Mouse (Mus musculus) MEL (cell line): ENCODE data around the gene Gsto2. TPM values are rescaled to one million over a fixed set of nuclear protein-coding genes. Genes with fewer than 3 reads are reported as not detected.

Source experiments
- DNase-seq: peaks from one replicate; pipeline ENCODE4 v3.0.0; 2011; ENCODE audit warnings: low read depth, low spot score
- H3K27ac ChIP-seq: 2 replicates; pipeline ENCODE4 v1.5.1; 2012; ENCODE audit warnings: low read depth, mild to moderate bottlenecking, control low read depth, low read length, moderate library complexity; ENCODE audit not compliant: control insufficient read depth
- H3K27me3 ChIP-seq, 2 experiments: fragments of 150-350 bp in 1 of 2; sonication (generic) in 1 of 2; 2 replicates each; pipeline ENCODE4 v1.6.1; 2012; ENCODE audit warnings: low read length in 2 of 2, mild to moderate bottlenecking in 2 of 2, improper control_type of control experiment in 1 of 2, moderate library complexity in 1 of 2; ENCODE audit not compliant: insufficient read depth in 2 of 2, control insufficient read depth in 1 of 2
- H3K36me3 ChIP-seq, 2 experiments: 2 replicates each; pipeline ENCODE4 v1.6.1; 2012 to 2014; ENCODE audit warnings: low read length in 2 of 2, improper control_type of control experiment in 1 of 2, inconsistent platforms in 1 of 2, mild to moderate bottlenecking in 1 of 2; ENCODE audit not compliant: insufficient read depth in 2 of 2, control insufficient read depth in 1 of 2
- H3K4me1 ChIP-seq, 2 experiments: fragments of 150-350 bp in 1 of 2; sonication (generic) in 1 of 2; 2 replicates each; pipeline ENCODE4 v1.6.1; 2012; ENCODE audit warnings: low read length in 2 of 2, improper control_type of control experiment in 1 of 2, mild to moderate bottlenecking in 1 of 2; ENCODE audit not compliant: insufficient read depth in 2 of 2, control insufficient read depth in 1 of 2
- H3K4me3 ChIP-seq, 2 experiments: fragments of 150-350 bp in 1 of 2; sonication (generic) in 1 of 2; 2 replicates each; pipeline ENCODE4 v1.5.1; 2012; ENCODE audit warnings: low read depth in 2 of 2, low read length in 2 of 2, mild to moderate bottlenecking in 2 of 2, moderate library complexity in 2 of 2, control low read depth in 1 of 2, improper control_type of control experiment in 1 of 2; ENCODE audit not compliant: control insufficient read depth in 1 of 2, insufficient read depth in 1 of 2
- H3K79me2 ChIP-seq: 2 replicates; pipeline ENCODE4 v1.6.1; 2012; ENCODE audit warnings: mild to moderate bottlenecking, low read length, moderate library complexity; ENCODE audit not compliant: control insufficient read depth, poor library complexity, insufficient read depth
- H3K9ac ChIP-seq: 2 replicates; pipeline ENCODE4 v1.6.1; 2012; ENCODE audit warnings: low read depth, mild to moderate bottlenecking, control low read depth, low read length, moderate library complexity; ENCODE audit not compliant: control insufficient read depth, poor library complexity, severe bottlenecking
- H3K9me3 ChIP-seq: fragments of 150-350 bp; sonication (generic); replicated peaks from 2 replicates; pipeline ENCODE4 v1.6.1; 2012; ENCODE audit warnings: mild to moderate bottlenecking, low read length, improper control_type of control experiment, moderate library complexity; ENCODE audit not compliant: insufficient read depth
- BHLHE40 ChIP-seq: IDR thresholded peaks from 2 replicates; pipeline ENCODE4 v1.6.1; 2012; ENCODE audit warnings: low read depth, mild to moderate bottlenecking, inconsistent platforms, low read length, improper control_type of control experiment, borderline replicate concordance
- CHD1 ChIP-seq: IDR thresholded peaks from 2 replicates; pipeline ENCODE4 v1.6.1; 2012; ENCODE audit warnings: low read depth, mild to moderate bottlenecking, inconsistent platforms, low read length, improper control_type of control experiment
- CHD2 ChIP-seq: IDR thresholded peaks from 2 replicates; pipeline ENCODE4 v1.6.1; 2011; ENCODE audit warnings: low read length, improper control_type of control experiment
- CTCF ChIP-seq, 3 experiments: IDR thresholded peaks in 2 of 3; conservative IDR thresholded peaks in 1 of 3; 2 replicates each; pipeline ENCODE4 v1.5.1; 2011 to 2012; ENCODE audit warnings: low read length in 3 of 3, low read depth in 2 of 3, mild to moderate bottlenecking in 2 of 3, improper control_type of control experiment in 1 of 3, inconsistent platforms in 1 of 3, mixed read lengths in 1 of 3, moderate library complexity in 1 of 3; ENCODE audit not compliant: control insufficient read depth in 1 of 3, insufficient read depth in 1 of 3, poor library complexity in 1 of 3, severe bottlenecking in 1 of 3
- ELF1 ChIP-seq: IDR thresholded peaks from 2 replicates; pipeline ENCODE4 v1.6.1; 2014; ENCODE audit warnings: low read depth, mild to moderate bottlenecking, inconsistent platforms, low read length, improper control_type of control experiment, moderate library complexity
- ETS1 ChIP-seq: IDR thresholded peaks from 2 replicates; pipeline ENCODE4 v1.6.1; 2012; ENCODE audit warnings: low read depth, mild to moderate bottlenecking, inconsistent platforms, low read length, improper control_type of control experiment, moderate library complexity
- GABPA ChIP-seq: IDR thresholded peaks from 2 replicates; pipeline ENCODE4 v1.6.1; 2012; ENCODE audit warnings: low read depth, mild to moderate bottlenecking, inconsistent platforms, low read length, improper control_type of control experiment, moderate library complexity
- HCFC1 ChIP-seq: IDR thresholded peaks from 2 replicates; pipeline ENCODE4 v1.6.1; 2012; ENCODE audit warnings: low read depth, mild to moderate bottlenecking, inconsistent platforms, low read length, improper control_type of control experiment, moderate library complexity
- JUND ChIP-seq: IDR thresholded peaks from 2 replicates; pipeline ENCODE4 v1.6.1; 2011; ENCODE audit warnings: low read depth, mild to moderate bottlenecking, improper control_type of control experiment, low read length
- KAT2A ChIP-seq: conservative IDR thresholded peaks from 2 replicates; pipeline ENCODE4 v1.6.1; 2012; ENCODE audit warnings: low read depth, low read length, improper control_type of control experiment, inconsistent platforms
- MAZ ChIP-seq: IDR thresholded peaks from 2 replicates; pipeline ENCODE4 v1.6.1; 2012; ENCODE audit warnings: low read depth, mild to moderate bottlenecking, inconsistent platforms, low read length, improper control_type of control experiment
- MEF2A ChIP-seq: IDR thresholded peaks from 2 replicates; pipeline ENCODE4 v1.6.1; 2014; ENCODE audit warnings: low read depth, mild to moderate bottlenecking, inconsistent platforms, low read length, improper control_type of control experiment; ENCODE audit not compliant: poor library complexity, insufficient replicate concordance, severe bottlenecking; ENCODE audit errors: extremely low read depth
- NELFE ChIP-seq: IDR thresholded peaks from 2 replicates; pipeline ENCODE4 v1.6.1; 2011; ENCODE audit warnings: low read depth, low read length, improper control_type of control experiment
- NRF1 ChIP-seq: IDR thresholded peaks from 2 replicates; pipeline ENCODE4 v1.6.1; 2014; ENCODE audit warnings: low read depth, mild to moderate bottlenecking, inconsistent platforms, low read length, improper control_type of control experiment, moderate library complexity; ENCODE audit not compliant: poor library complexity, insufficient read depth, severe bottlenecking
- POLR2AphosphoS2 ChIP-seq: IDR thresholded peaks from 2 replicates; pipeline ENCODE4 v1.6.1; 2011; ENCODE audit warnings: low read length, improper control_type of control experiment
- POLR2AphosphoS5 ChIP-seq: IDR thresholded peaks from 2 replicates; pipeline ENCODE4 v1.6.1; 2012; ENCODE audit warnings: low read depth, borderline replicate concordance, mild to moderate bottlenecking, inconsistent platforms, low read length, moderate library complexity, mixed read lengths
- RAD21 ChIP-seq: IDR thresholded peaks from 2 replicates; pipeline ENCODE4 v1.6.1; 2011; ENCODE audit warnings: mild to moderate bottlenecking, low read depth, low read length, improper control_type of control experiment
- RCOR1 ChIP-seq: IDR thresholded peaks from 2 replicates; pipeline ENCODE4 v1.6.1; 2012; ENCODE audit warnings: low read depth, mild to moderate bottlenecking, inconsistent platforms, low read length, improper control_type of control experiment
- SMC3 ChIP-seq: IDR thresholded peaks from 2 replicates; pipeline ENCODE4 v1.6.1; 2011; ENCODE audit warnings: low read depth, low read length, improper control_type of control experiment
- TCF12 ChIP-seq: IDR thresholded peaks from 2 replicates; pipeline ENCODE4 v1.6.1; 2014; ENCODE audit warnings: low read depth, mild to moderate bottlenecking, inconsistent platforms, low read length, improper control_type of control experiment, moderate library complexity
- UBTF ChIP-seq: IDR thresholded peaks from 2 replicates; pipeline ENCODE4 v1.6.1; 2012; ENCODE audit warnings: low read depth, mild to moderate bottlenecking, inconsistent platforms, low read length, improper control_type of control experiment, moderate library complexity, borderline replicate concordance; ENCODE audit not compliant: insufficient read depth
- USF1 ChIP-seq: IDR thresholded peaks from 2 replicates; pipeline ENCODE4 v1.6.1; 2014; ENCODE audit warnings: low read depth, mild to moderate bottlenecking, inconsistent platforms, low read length, improper control_type of control experiment, moderate library complexity
- ZKSCAN1 ChIP-seq: IDR thresholded peaks from 2 replicates; pipeline ENCODE4 v1.6.1; 2012; ENCODE audit warnings: low read depth, mild to moderate bottlenecking, inconsistent platforms, low read length, improper control_type of control experiment, moderate library complexity
- ZNF384 ChIP-seq: IDR thresholded peaks from 2 replicates; pipeline ENCODE4 v1.6.1; 2012; ENCODE audit warnings: low read depth, mild to moderate bottlenecking, inconsistent platforms, low read length, improper control_type of control experiment
- polyA plus RNA-seq, 2 experiments: library from polyadenylated mRNA; stranded (reverse) in 1 of 2; unstranded in 1 of 2; fragments of >175 nt in 1 of 2; fragments of >200 nt in 1 of 2; gene quantifications; 2 replicates each; pipeline versions ENCODE4 v1.2.1 to v1.2.4; 2012; ENCODE audit warnings: low replicate concordance in 2 of 2, low read depth in 1 of 2; ENCODE audit not compliant: insufficient read length in 2 of 2, insufficient read depth in 1 of 2, missing spikeins in 1 of 2
- total RNA-seq: library from RNA; depleted of rRNA; stranded (reverse); fragments of 300-350 nt; gene quantifications from 2 replicates; pipeline ENCODE4 v1.2.3, GENCODE M21; 2012; rRNA removed

Gsto2 gene
- not detected in 2 replicates for total RNA-seq
- under 1 TPM in 1 of 2 experiments, not detected in 1; 0.14 TPM for polyA plus RNA-seq

DNA sequence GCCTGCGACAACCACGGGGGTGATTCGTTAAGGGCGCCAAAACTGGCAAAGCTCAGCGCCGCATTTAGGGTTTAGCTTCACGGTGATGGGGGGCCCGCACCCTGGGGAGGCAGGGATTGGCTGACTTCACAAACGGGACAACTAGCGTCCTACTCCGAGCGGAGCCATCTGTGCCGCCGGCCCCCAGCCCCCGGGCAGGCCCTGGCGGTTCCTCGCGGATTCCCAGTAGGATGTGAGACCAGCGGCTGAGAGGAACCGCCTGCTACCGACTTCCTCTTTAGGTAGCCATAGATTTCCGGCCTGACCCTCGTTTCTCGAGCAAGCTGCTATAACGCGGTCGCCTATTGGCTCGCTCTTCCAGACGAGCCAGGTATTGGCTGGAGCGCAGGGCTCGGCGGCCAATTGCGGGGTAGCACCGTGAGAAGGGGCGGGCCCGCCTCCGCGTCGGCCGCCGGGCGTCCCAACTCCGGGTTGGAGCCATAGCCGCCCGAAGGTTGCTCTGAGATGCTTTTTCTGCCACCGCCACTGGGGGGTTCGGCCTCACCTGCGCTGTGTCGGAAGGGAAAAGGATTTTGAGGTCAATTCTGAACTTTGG lies at the start of gene Gsto2:
Gene Gsto2, plus strand, starts transcription at position 182 of the 595 bp plus-strand sequence.
- H3K36me3 ChIP-seq: peaks cover 0 to 21% of the 10 kb centered on the region in 2 experiments; a peak in 2 of 4 replicates
- DNase-seq: no peak
- no peaks in the 10 kb centered on the region; a peak in 1 of 4 replicates for H3K4me1 ChIP-seq

DNA sequence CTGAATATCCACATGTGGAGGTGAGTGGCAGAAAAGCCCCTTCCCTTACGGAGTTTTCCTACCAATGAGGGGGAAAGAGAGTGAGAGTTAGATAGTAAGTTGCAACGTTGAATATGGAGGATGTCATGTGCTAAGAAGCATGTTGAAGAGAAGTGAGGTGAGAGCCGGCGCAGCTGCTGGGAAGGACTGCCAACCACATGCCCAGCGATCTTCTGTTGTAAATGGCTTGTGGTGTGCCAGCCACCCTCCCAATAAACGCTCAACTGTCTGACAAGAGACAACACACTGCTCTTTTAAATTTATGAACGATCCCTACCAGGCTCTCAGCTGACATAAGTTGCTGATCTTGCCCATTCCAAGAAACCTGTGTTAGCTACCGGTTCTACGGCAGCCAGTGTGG lies 47.6 kb upstream of the Gsto2 start:
- H3K4me3 ChIP-seq: no peak overlapping the region

More for the DNA sequence above, at the start of gene Gsto2:
- TF ChIP-seq USF1: no peak
- TF ChIP-seq UBTF: no peak
- no peak for TF ChIP-seq RCOR1
- no peak for TF ChIP-seq POLR2AphosphoS5
- no peak for TF ChIP-seq RAD21
- no peak for TF ChIP-seq MEF2A
- TF ChIP-seq ELF1: no peak
- TF ChIP-seq NRF1: no peak
- no peak for TF ChIP-seq SMC3
- TF ChIP-seq CHD2: no peak
- no peak for TF ChIP-seq ZKSCAN1
- H3K9ac ChIP-seq: no peak within 1 kb of the TSS
- no peaks in the 10 kb centered on the region for H3K9me3 ChIP-seq
- H3K27ac ChIP-seq: no peak within 1 kb of the TSS
- H3K4me3 ChIP-seq: no peak within 1 kb of the TSS
- no peaks in the 10 kb centered on the region for H3K79me2 ChIP-seq
- H3K27me3 ChIP-seq: no peaks in the 10 kb centered on the region

More for the DNA sequence above, 47.6 kb upstream of the Gsto2 start:
- H3K79me2 ChIP-seq: no peaks in the 10 kb centered on the region
- no peaks in the 10 kb centered on the region for H3K4me1 ChIP-seq
- DNase-seq: no peak
- H3K9ac ChIP-seq: no peak overlapping the region
- H3K9me3 ChIP-seq: no peaks in the 10 kb centered on the region
- TF ChIP-seq ETS1 (no peak), BHLHE40 (no peak), GABPA (no peak), RAD21 (no peak), CHD2 (no peak), ZKSCAN1 (no peak), MEF2A (no peak), JUND (no peak), POLR2AphosphoS2 (no peak), MAZ (no peak), CTCF (IDR thresholded peaks at IDR 0.05 in 2 of 3, conservative IDR thresholded peaks at IDR 0.05 in 1 of 3; ENCODE audit: control insufficient read depth in 1 of 3, insufficient read depth in 1 of 3, low read depth in 2 of 3, low read length in 3 of 3, poor library complexity in 1 of 3, severe bottlenecking in 1 of 3) (no peak), CHD1 (no peak), KAT2A (no peak), POLR2AphosphoS5 (no peak), HCFC1 (no peak), TCF12 (no peak), NELFE (no peak), ZNF384 (no peak)
- no peak overlapping the region for H3K27ac ChIP-seq
- H3K36me3 ChIP-seq: no peaks in the 10 kb centered on the region
- no peaks in the 10 kb centered on the region for H3K27me3 ChIP-seq
